Mouse (Mus musculus): ENCODE data around the gene Tspan14. TPM values are rescaled to one million over a fixed set of nuclear protein-coding genes. Genes with fewer than 3 reads are reported as not detected.

Tspan14 gene
- polyA plus RNA-seq, 1 experiment from 2014 or later, result 43.4 TPM

DNA sequence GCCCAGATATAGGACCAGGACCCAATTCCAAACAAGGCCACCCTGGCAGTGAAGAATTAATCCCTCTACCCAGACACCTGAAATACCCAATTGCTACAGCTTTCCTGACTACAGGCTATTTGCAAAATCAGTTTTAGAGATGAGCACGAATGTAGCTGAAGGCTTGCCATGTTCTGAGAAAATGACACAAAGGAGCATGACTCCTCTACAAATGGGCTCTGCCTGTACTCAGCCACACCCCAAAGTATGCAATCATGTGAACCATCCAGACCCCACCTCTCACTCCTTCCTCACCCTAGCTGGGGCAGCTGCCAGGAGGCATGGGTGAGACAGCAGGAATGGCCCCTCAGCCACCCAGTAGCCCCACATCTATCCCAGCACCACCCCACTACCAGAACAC lies 31.1 kb downstream of the Tspan14 start:
- ATAC-seq (ENCODE audit: insufficient number of reproducible peaks, insufficient read depth, low FRiP score, low read depth), result no peak
- H3K27me3 ChIP-seq (ENCODE audit: control insufficient read depth, insufficient read depth, low read length), result no peaks in the 10 kb centered on the region
- H3K4me3 ChIP-seq (ENCODE audit: control insufficient read depth in 1 of 2, insufficient read depth in 1 of 2, low read depth in 1 of 2, low read length in 2 of 2), result no peak overlapping the region
- H3K9ac ChIP-seq (ENCODE audit: low read length), result no peak overlapping the region
- no peak overlapping the region for H3K4me2 ChIP-seq (ENCODE audit: low read length)
- peaks cover 24 to 39% of the 10 kb centered on the region in 2 experiments for H3K4me1 ChIP-seq (ENCODE audit: control insufficient read depth in 2 of 2, insufficient read depth in 2 of 2, low read length in 2 of 2)
- 67% methylated on average over 1 of the region's 1 CpGs for WGBS
- H3K36me3 ChIP-seq (ENCODE audit: control insufficient read depth, insufficient read depth, low read length), result peaks cover 6% of the 10 kb centered on the region; the same call in 1 of the 2 replicates
- H3K9me3 ChIP-seq (ENCODE audit: control insufficient read depth, low read length), result no peaks in the 10 kb centered on the region
- peak overlapping the region in 1 of 2 experiments; percentile 41; a peak in 1 of 4 replicates for H3K27ac ChIP-seq (replicated peaks in 1 of 2; ENCODE audit: control insufficient read depth in 1 of 2, insufficient read depth in 1 of 2, low read depth in 2 of 2, low read length in 2 of 2)

DNA sequence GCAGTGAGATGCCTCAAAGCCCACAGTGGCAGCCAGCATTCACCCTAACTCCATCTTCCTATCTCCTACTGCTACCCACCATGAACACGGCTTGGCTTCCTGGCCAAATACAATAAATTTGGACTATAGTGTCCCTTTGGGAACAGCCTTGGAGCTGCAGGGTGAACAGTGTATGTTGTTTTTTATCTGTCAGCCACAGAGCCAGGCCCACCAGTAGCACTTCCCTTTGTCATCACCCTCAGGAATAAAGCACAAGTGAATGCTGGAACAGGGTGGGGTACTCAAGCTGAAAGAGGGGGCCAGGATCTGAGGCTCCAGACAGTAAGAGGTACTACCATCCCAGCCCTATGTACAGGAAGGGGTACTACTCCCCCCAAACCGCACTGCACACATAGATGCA lies 31.6 kb downstream of the Tspan14 start:
- peak overlapping the region in 1 of 2 experiments; percentile 41; a peak in 1 of 4 replicates for H3K27ac ChIP-seq (replicated peaks in 1 of 2; ENCODE audit: control insufficient read depth in 1 of 2, insufficient read depth in 1 of 2, low read depth in 2 of 2, low read length in 2 of 2)
- ATAC-seq (ENCODE audit: insufficient number of reproducible peaks, insufficient read depth, low FRiP score, low read depth), result 0 out of 2 replicates have a peak, but pooled peaks have one; percentile 10

DNA sequence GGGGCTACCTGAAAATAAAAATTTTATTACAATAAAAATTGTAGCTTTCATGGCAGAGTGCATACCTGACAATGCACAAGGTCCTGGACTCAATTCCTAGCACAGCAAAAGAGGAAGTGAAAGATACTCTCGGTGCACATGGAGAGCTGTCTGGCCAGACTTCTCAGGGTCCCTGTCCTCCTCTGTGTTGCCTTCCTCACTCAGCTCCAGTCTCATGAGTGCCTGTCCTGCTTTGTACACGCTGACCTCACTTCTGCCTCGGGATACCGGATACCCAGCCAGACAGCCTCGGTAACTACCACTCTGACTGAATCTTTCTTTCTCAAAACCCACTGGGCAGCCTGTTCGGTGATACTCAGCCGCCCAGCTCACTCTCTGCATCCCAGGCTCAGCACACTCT lies 33.3 kb downstream of the Tspan14 start:
- Histone ChIP-seq H3K27ac (replicated peaks in 1 of 2; ENCODE audit: control insufficient read depth in 1 of 2, insufficient read depth in 1 of 2, low read depth in 2 of 2, low read length in 2 of 2) (no peak overlapping the region), H3K4me2 (ENCODE audit: low read length) (no peak overlapping the region), H3K36me3 (ENCODE audit: control insufficient read depth, insufficient read depth, low read length) (peaks cover 6% of the 10 kb centered on the region; the same call in 1 of the 2 replicates), H3K4me3 (ENCODE audit: control insufficient read depth in 1 of 2, insufficient read depth in 1 of 2, low read depth in 1 of 2, low read length in 2 of 2) (no peak overlapping the region), H3K27me3 (ENCODE audit: control insufficient read depth, insufficient read depth, low read length) (no peaks in the 10 kb centered on the region), H3K4me1 (ENCODE audit: control insufficient read depth in 2 of 2, insufficient read depth in 2 of 2, low read length in 2 of 2) (peaks cover 24 to 40% of the 10 kb centered on the region in 2 experiments), H3K9me3 (ENCODE audit: control insufficient read depth, low read length) (no peaks in the 10 kb centered on the region), H3K9ac (ENCODE audit: low read length) (no peak overlapping the region)
- 78% methylated on average over 7 of the region's 7 CpGs for WGBS
- ATAC-seq (ENCODE audit: insufficient number of reproducible peaks, insufficient read depth, low FRiP score, low read depth), result no peak

More for the DNA sequence above, 31.6 kb downstream of the Tspan14 start:
- H3K4me2 ChIP-seq (ENCODE audit: low read length), result no peak overlapping the region
- WGBS, result 38% methylated on average over 2 of the region's 2 CpGs
- H3K27me3 ChIP-seq (ENCODE audit: control insufficient read depth, insufficient read depth, low read length), result no peaks in the 10 kb centered on the region
- H3K36me3 ChIP-seq (ENCODE audit: control insufficient read depth, insufficient read depth, low read length), result peaks cover 6% of the 10 kb centered on the region; the same call in 1 of the 2 replicates
- H3K4me1 ChIP-seq (ENCODE audit: control insufficient read depth in 2 of 2, insufficient read depth in 2 of 2, low read length in 2 of 2), result peaks cover 24 to 37% of the 10 kb centered on the region in 2 experiments
- H3K4me3 ChIP-seq (ENCODE audit: control insufficient read depth in 1 of 2, insufficient read depth in 1 of 2, low read depth in 1 of 2, low read length in 2 of 2), result no peak overlapping the region
- no peak overlapping the region for H3K9ac ChIP-seq (ENCODE audit: low read length)
- no peaks in the 10 kb centered on the region for H3K9me3 ChIP-seq (ENCODE audit: control insufficient read depth, low read length)

DNA sequence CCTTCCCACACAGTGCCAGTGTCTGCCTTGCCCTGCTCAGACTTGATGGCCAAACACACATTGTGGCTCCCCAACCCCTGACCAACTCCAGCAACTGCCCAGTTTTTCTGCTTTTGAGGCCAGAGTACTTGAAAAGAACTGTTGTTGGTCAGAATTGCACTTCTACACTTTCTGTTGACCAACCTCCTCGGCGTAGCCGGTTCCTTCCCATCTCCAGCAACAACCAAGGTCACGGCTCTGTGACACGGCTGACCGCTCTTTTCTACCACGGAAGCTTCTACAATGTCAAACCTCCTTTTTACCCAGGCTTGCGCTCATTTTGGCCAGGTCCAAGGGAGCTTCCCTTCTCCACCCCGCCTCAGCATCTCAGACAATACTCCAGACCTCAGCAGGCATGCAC lies 34.4 kb downstream of the Tspan14 start:
- Histone ChIP-seq H3K27me3 (ENCODE audit: control insufficient read depth, insufficient read depth, low read length) (no peaks in the 10 kb centered on the region), H3K9me3 (ENCODE audit: control insufficient read depth, low read length) (no peaks in the 10 kb centered on the region), H3K4me3 (ENCODE audit: control insufficient read depth in 1 of 2, insufficient read depth in 1 of 2, low read depth in 1 of 2, low read length in 2 of 2) (no peak overlapping the region), H3K9ac (ENCODE audit: low read length) (no peak overlapping the region), H3K36me3 (ENCODE audit: control insufficient read depth, insufficient read depth, low read length) (peaks cover 6% of the 10 kb centered on the region; the same call in 1 of the 2 replicates), H3K4me2 (ENCODE audit: low read length) (no peak overlapping the region), H3K4me1 (ENCODE audit: control insufficient read depth in 2 of 2, insufficient read depth in 2 of 2, low read length in 2 of 2) (peaks cover 26 to 50% of the 10 kb centered on the region in 2 experiments), H3K27ac (replicated peaks in 1 of 2; ENCODE audit: control insufficient read depth in 1 of 2, insufficient read depth in 1 of 2, low read depth in 2 of 2, low read length in 2 of 2) (no peak overlapping the region)
- WGBS, result 88% methylated on average over 9 of the region's 9 CpGs
- ATAC-seq (ENCODE audit: insufficient number of reproducible peaks, insufficient read depth, low FRiP score, low read depth), result no peak

GRCm38 (mm10) chr14:40931115-40931829 lies 35.3 kb downstream of the Tspan14 start:
- Histone ChIP-seq H3K9me3 (ENCODE audit: control insufficient read depth, low read length) (no peaks in the 10 kb centered on the region), H3K27me3 (ENCODE audit: control insufficient read depth, insufficient read depth, low read length) (no peaks in the 10 kb centered on the region), H3K4me2 (ENCODE audit: low read length) (no peak overlapping the region), H3K4me3 (ENCODE audit: control insufficient read depth in 1 of 2, insufficient read depth in 1 of 2, low read depth in 1 of 2, low read length in 2 of 2) (no peak overlapping the region), H3K4me1 (ENCODE audit: control insufficient read depth in 2 of 2, insufficient read depth in 2 of 2, low read length in 2 of 2) (peaks cover 26 to 54% of the 10 kb centered on the region in 2 experiments), H3K36me3 (ENCODE audit: control insufficient read depth, insufficient read depth, low read length) (peaks cover 6% of the 10 kb centered on the region; the same call in 1 of the 2 replicates), H3K27ac (replicated peaks in 1 of 2; ENCODE audit: control insufficient read depth in 1 of 2, insufficient read depth in 1 of 2, low read depth in 2 of 2, low read length in 2 of 2) (peak overlapping the region in 1 of 2 experiments; percentile 47; a peak in 1 of 4 replicates), H3K9ac (ENCODE audit: low read length) (no peak overlapping the region)
- whole genome bisulfite sequencing, result 60% methylated on average over 3 of the region's 3 CpGs
- ATAC-seq (ENCODE audit: insufficient number of reproducible peaks, insufficient read depth, low FRiP score, low read depth), result no peak

GRCm38 (mm10) chr14:40929943-40930342 lies 36.7 kb downstream of the Tspan14 start:
- Histone ChIP-seq H3K4me2 (ENCODE audit: low read length) (no peak overlapping the region), H3K9me3 (ENCODE audit: control insufficient read depth, low read length) (no peaks in the 10 kb centered on the region), H3K9ac (ENCODE audit: low read length) (no peak overlapping the region), H3K4me3 (ENCODE audit: control insufficient read depth in 1 of 2, insufficient read depth in 1 of 2, low read depth in 1 of 2, low read length in 2 of 2) (no peak overlapping the region), H3K36me3 (ENCODE audit: control insufficient read depth, insufficient read depth, low read length) (peaks cover 6% of the 10 kb centered on the region; the same call in 1 of the 2 replicates), H3K4me1 (ENCODE audit: control insufficient read depth in 2 of 2, insufficient read depth in 2 of 2, low read length in 2 of 2) (peaks cover 14 to 42% of the 10 kb centered on the region in 2 experiments), H3K27ac (replicated peaks in 1 of 2; ENCODE audit: control insufficient read depth in 1 of 2, insufficient read depth in 1 of 2, low read depth in 2 of 2, low read length in 2 of 2) (no peak overlapping the region), H3K27me3 (ENCODE audit: control insufficient read depth, insufficient read depth, low read length) (no peaks in the 10 kb centered on the region)
- no peak for ATAC-seq (ENCODE audit: insufficient number of reproducible peaks, insufficient read depth, low FRiP score, low read depth)
- WGBS, result 80% methylated on average over 2 of the region's 2 CpGs

GRCm38 (mm10) chr14:40928897-40929296 lies 37.7 kb downstream of the Tspan14 start:
- WGBS, result 68% methylated on average over 5 of the region's 5 CpGs

More at GRCm38 (mm10) chr14:40928897-40929296, 37.7 kb downstream of the Tspan14 start:
- Histone ChIP-seq H3K36me3 (ENCODE audit: control insufficient read depth, insufficient read depth, low read length) (peaks cover 5% of the 10 kb centered on the region; the same call in 1 of the 2 replicates), H3K27me3 (ENCODE audit: control insufficient read depth, insufficient read depth, low read length) (no peaks in the 10 kb centered on the region), H3K4me1 (ENCODE audit: control insufficient read depth in 2 of 2, insufficient read depth in 2 of 2, low read length in 2 of 2) (peaks cover 13 to 41% of the 10 kb centered on the region in 2 experiments), H3K9ac (ENCODE audit: low read length) (no peak overlapping the region), H3K27ac (replicated peaks in 1 of 2; ENCODE audit: control insufficient read depth in 1 of 2, insufficient read depth in 1 of 2, low read depth in 2 of 2, low read length in 2 of 2) (no peak overlapping the region), H3K9me3 (ENCODE audit: control insufficient read depth, low read length) (no peaks in the 10 kb centered on the region), H3K4me3 (ENCODE audit: control insufficient read depth in 1 of 2, insufficient read depth in 1 of 2, low read depth in 1 of 2, low read length in 2 of 2) (no peak overlapping the region), H3K4me2 (ENCODE audit: low read length) (no peak overlapping the region)
- ATAC-seq (ENCODE audit: insufficient number of reproducible peaks, insufficient read depth, low FRiP score, low read depth), result no peak

Data from heart, embryonic 14.5 days (tissue).